Mouse (Mus musculus): ENCODE results near the gene Pdzk1ip1. TPM values are rescaled to one million over a fixed set of nuclear protein-coding genes. Genes with fewer than 3 reads are reported as not detected.

Pdzk1ip1 gene
- polyA plus RNA-seq, 1 experiment from 2014 or later, result 8.6 TPM

GRCm38 (mm10) chr4:115079821-115080349 is 8.6 kb upstream of the Pdzk1ip1 start:
- no peaks in the 10 kb centered on the region for H3K9me3 ChIP-seq
- 33% methylated on average over 5 of the region's 5 CpGs for WGBS
- ATAC-seq (ENCODE audit: low FRiP score, low read depth), result no peak
- H3K36me3 ChIP-seq, result no peaks in the 10 kb centered on the region
- no peak overlapping the region for H3K4me3 ChIP-seq
- peaks cover 6% of the 10 kb centered on the region for H3K27me3 ChIP-seq
- H3K9ac ChIP-seq, result no peak overlapping the region
- H3K4me2 ChIP-seq (replicated peaks), result no peak overlapping the region
- peaks cover 5% of the 10 kb centered on the region; the same call in 1 of the 2 replicates for H3K4me1 ChIP-seq
- no peak overlapping the region for H3K27ac ChIP-seq

- H3K4me1 ChIP-seq, result peaks cover 5% of the 10 kb centered on the region; the same call in 1 of the 2 replicates
- no peak overlapping the region for H3K27ac ChIP-seq
- H3K27me3 ChIP-seq, result peaks cover 28% of the 10 kb centered on the region
- 82% methylated on average over 3 of the region's 3 CpGs for WGBS
- ATAC-seq (ENCODE audit: low FRiP score, low read depth), result no peak
- no peak overlapping the region for H3K4me2 ChIP-seq (replicated peaks)
- H3K9ac ChIP-seq, result no peak overlapping the region
- no peaks in the 10 kb centered on the region for H3K36me3 ChIP-seq
- no peaks in the 10 kb centered on the region for H3K9me3 ChIP-seq
- no peak overlapping the region for H3K4me3 ChIP-seq
Observed at GRCm38 (mm10) chr4:115083031-115083430, 5.5 kb upstream of the Pdzk1ip1 start.

DNA sequence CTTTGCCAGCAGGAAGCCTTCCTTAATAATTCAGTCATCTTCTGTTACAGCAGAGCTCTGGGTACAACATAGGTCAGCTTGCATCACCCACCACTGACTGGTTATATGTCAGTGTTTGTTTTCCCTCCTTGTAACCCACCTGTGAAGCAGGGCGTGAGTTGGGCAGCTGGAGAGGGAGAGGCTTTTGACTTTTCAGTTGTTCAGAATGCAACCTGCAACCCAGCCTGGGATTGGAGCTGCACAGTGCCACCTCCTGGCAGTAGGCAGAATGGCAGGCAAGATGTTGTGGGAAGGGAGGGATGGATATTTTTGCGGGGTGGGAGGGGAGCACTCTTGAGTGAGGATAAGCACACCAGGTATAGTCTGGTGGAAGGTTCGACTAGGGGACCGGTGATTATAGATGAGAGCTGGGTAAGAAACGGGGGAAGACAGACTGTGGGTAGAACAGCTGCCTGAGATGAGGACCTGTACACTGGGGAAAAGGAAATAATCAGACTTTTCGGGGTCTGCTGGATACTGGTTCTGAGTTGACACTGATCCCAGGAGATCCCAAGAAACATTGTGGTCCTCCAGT is 2.9 kb upstream of the Pdzk1ip1 start:
- H3K36me3 ChIP-seq, result no peaks in the 10 kb centered on the region
- no peaks in the 10 kb centered on the region for H3K9me3 ChIP-seq
- no peak overlapping the region for H3K4me2 ChIP-seq (replicated peaks)
- H3K4me1 ChIP-seq, result no peaks in the 10 kb centered on the region
- ATAC-seq (ENCODE audit: low FRiP score, low read depth), result no peak
- H3K4me3 ChIP-seq, result no peak overlapping the region
- H3K27ac ChIP-seq, result no peak overlapping the region
- H3K27me3 ChIP-seq, result peaks cover 53% of the 10 kb centered on the region
- H3K9ac ChIP-seq, result no peak overlapping the region
- 21% methylated on average over 6 of the region's 6 CpGs for WGBS

DNA sequence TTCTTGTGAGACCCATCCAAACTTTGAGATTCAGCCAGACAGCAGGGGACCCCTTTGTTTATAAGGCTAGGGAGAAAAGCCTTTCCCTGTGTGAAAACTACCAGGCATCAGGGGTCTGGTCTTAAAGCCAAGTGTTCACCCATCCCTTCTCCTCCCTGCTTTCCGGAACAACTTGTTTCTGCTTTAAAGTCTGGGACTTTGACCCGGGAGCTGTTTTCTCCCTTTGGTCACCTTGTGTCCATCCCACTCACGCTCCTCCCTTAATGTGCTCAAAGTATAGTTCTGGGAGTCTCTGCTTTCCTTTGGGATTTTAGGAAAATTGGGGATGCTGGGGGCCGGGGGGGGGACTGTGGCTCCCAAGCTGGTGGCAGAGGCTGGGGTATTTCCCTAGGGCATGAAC is 2.3 kb upstream of the Pdzk1ip1 start:
- H3K27me3 ChIP-seq, result peaks cover 57% of the 10 kb centered on the region
- H3K36me3 ChIP-seq, result no peaks in the 10 kb centered on the region
- H3K4me3 ChIP-seq, result no peak overlapping the region
- H3K9me3 ChIP-seq, result no peaks in the 10 kb centered on the region
- H3K9ac ChIP-seq, result no peak overlapping the region
- H3K4me1 ChIP-seq, result no peaks in the 10 kb centered on the region
- no peak overlapping the region for H3K27ac ChIP-seq
- no peak for ATAC-seq (ENCODE audit: low FRiP score, low read depth)
- H3K4me2 ChIP-seq (replicated peaks), result no peak overlapping the region
- 67% methylated on average over 4 of the region's 4 CpGs for WGBS

DNA sequence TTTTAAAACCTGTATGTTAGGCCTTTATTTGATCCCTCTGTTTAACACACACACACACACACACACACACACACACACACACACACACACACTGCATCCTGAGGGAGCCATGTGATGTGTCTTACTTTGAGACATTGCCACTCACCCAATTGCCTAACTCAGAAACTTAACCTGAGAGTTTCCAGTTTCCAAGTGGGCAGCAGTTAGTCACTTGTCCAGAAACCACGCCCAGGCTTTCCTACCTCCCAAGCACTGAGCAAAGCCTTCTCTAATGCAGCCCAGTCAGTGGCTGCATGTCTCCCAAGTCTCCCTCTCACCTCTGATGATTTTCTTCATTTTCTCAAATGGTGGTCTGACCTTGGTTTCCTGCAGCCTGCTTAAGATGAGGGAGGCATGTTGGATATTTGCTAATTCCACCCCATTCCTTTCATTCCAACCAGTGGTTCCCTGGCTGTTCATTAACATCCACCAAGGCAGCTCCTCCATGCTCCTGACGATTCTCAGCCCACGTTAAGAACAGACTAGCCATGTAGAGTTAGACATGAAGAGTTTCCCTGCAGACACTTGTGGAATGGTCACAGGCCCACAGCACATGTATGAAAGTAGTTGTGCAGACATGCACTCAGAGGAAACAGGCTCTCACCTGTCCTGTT is 1.6 kb upstream of the Pdzk1ip1 start:
- Histone ChIP-seq H3K4me2 (replicated peaks) (no peak overlapping the region), H3K4me1 (no peaks in the 10 kb centered on the region), H3K9ac (no peak overlapping the region), H3K9me3 (no peaks in the 10 kb centered on the region), H3K4me3 (no peak overlapping the region), H3K27me3 (peaks cover 60% of the 10 kb centered on the region), H3K36me3 (no peaks in the 10 kb centered on the region), H3K27ac (no peak overlapping the region)
- no peak for ATAC-seq (ENCODE audit: low FRiP score, low read depth)
- WGBS, result 57% methylated on average over 3 of the region's 3 CpGs

DNA sequence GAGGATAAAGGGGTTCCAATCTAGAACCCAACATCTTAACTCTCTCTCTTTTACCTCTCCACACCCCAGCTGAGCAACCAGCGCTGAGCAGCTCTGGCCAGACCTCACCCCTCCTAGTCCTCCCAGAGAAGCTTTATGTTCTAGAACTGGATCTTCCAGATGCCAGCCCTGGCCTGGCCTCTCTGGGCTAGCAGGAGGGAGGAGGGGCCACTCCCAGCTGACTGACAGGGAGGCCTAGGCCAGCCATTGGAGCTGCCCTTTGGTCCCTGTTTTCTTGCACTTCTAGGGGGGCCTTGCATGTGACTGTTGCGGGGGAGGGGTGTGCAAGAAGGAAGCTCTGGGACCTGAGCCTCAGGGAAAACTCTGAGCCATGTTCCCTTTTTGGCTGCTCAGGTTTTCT is 2.1 kb downstream of the Pdzk1ip1 start:
- Histone ChIP-seq H3K27ac (no peak overlapping the region), H3K27me3 (peaks cover 88% of the 10 kb centered on the region), H3K9ac (no peak overlapping the region), H3K9me3 (no peaks in the 10 kb centered on the region), H3K4me1 (peaks cover 2% of the 10 kb centered on the region), H3K4me3 (no peak overlapping the region), H3K36me3 (no peaks in the 10 kb centered on the region), H3K4me2 (replicated peaks) (no peak overlapping the region)
- no peak for ATAC-seq (ENCODE audit: low FRiP score, low read depth)
- 50% methylated on average over 2 of the region's 2 CpGs for WGBS

DNA sequence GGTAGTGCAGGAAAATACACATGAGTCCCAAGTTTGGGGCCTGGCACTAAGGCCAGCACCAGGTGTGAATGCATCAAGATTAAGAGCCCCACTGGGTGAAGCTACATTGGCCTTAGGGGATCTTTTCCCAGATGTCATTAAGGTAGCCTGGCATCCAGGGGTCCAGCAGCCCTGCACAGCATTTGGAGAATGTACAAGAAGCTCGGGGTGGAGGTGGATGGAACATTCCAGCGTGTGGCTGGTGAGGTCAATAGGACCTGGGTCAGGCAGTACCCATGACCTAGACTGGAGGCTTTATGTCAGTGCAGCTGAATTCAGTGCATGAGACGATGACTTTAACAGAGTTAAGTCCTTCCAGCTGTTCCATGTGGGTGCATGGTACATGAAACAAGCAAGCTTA is 3.3 kb downstream of the Pdzk1ip1 start:
- H3K4me1 ChIP-seq, result peaks cover 14% of the 10 kb centered on the region
- no peak overlapping the region for H3K27ac ChIP-seq
- H3K4me3 ChIP-seq, result no peak overlapping the region
- H3K27me3 ChIP-seq, result peaks cover 93% of the 10 kb centered on the region
- ATAC-seq (ENCODE audit: low FRiP score, low read depth), result no peak
- H3K9ac ChIP-seq, result no peak overlapping the region
- no peaks in the 10 kb centered on the region for H3K36me3 ChIP-seq
- no peak overlapping the region for H3K4me2 ChIP-seq (replicated peaks)
- 63% methylated on average over 3 of the region's 3 CpGs for WGBS
- no peaks in the 10 kb centered on the region for H3K9me3 ChIP-seq

GRCm38 (mm10) chr4:115093331-115093864 is 4.9 kb downstream of the Pdzk1ip1 start:
- Histone ChIP-seq H3K4me3 (no peak overlapping the region), H3K4me2 (replicated peaks) (no peak overlapping the region), H3K9ac (no peak overlapping the region), H3K27ac (no peak overlapping the region), H3K36me3 (no peaks in the 10 kb centered on the region), H3K9me3 (no peaks in the 10 kb centered on the region), H3K27me3 (peaks cover 91% of the 10 kb centered on the region), H3K4me1 (peaks cover 17% of the 10 kb centered on the region)
- ATAC-seq (ENCODE audit: low FRiP score, low read depth), result no peak
- WGBS, result 85% methylated on average over 4 of the region's 4 CpGs

- 90% methylated on average over 2 of the region's 2 CpGs for WGBS
- Histone ChIP-seq H3K27me3 (peaks cover 88% of the 10 kb centered on the region), H3K4me3 (no peak overlapping the region), H3K9ac (no peak overlapping the region), H3K27ac (no peak overlapping the region), H3K9me3 (no peaks in the 10 kb centered on the region), H3K4me1 (peaks cover 17% of the 10 kb centered on the region), H3K36me3 (no peaks in the 10 kb centered on the region), H3K4me2 (replicated peaks) (no peak overlapping the region)
- no peak for ATAC-seq (ENCODE audit: low FRiP score, low read depth)
Observed at GRCm38 (mm10) chr4:115094056-115094455, 5.5 kb downstream of the Pdzk1ip1 start.

DNA sequence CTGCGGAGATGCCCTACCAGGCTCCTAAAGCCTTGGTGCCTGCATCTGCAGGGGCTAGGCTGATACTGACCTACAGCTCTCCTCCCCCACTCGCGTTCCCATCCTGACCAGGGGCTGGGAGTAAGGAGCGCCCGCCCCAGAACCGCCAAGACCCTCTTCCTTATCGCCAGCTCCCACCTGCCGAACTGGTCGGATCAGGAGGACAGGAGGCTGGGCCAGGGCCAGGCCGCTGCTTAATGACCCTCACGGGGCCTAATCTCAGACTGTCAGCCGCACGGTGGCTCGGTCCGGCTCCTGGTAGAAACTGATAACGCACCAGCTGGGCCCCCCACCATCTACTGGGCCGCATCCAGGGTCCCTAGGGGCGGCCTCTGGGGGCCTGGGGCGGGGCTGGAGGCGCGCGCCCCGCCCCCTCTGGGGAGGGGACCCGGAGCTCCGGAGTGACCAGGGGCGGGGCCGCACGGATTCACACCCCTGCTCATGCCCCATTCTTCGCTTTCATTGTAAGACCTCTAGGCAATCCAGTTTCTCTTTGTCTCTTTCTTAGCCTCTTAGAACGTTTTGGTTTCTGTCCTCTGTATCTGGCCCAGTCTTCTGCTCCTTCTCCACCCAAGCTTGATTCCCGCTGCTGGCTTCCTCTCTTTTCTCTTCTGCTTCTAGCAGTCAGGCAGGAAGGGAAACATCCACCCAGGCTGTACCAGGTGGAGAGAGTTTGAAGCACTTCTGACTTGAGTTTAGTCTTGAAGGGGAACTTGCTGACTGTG is 7.3 kb downstream of the Pdzk1ip1 start:
- ATAC-seq (ENCODE audit: low FRiP score, low read depth), result peak; percentile 52
- WGBS, result 1% methylated on average over 31 of the region's 31 CpGs
- peaks cover 80% of the 10 kb centered on the region for H3K27me3 ChIP-seq

DNA sequence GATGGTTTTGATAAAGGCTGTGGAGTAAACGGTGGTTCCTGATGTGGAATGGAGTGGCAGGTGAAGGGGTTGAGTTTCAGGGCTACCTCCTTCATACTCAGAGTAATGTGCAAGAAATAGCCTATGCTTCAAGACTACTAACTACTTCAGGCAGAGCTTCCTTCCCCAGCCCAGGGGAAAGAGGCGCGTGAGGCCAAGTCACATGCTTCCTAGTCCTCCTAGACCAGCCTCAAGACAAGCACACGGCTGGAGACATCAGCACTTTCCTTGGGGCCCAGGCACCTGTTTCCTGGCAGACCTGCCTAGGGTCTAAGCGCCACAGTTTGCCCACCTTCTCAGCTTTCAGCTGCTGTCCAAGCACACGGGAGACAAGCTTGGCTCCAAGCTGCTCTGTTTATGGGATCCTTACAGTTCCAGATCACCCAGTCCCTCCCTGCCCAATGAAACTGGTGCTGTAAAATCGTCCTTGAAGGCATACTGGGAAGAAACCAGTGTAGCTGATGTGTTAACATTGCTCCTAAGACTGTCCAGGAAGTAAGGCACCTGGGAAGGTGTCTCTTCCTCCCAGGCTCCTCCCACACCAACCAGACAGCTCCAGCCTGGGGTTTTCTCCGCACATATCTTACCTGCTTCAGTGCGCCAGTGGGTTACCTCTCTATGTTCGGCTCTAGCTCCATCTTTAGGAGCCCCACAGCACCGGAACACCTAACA is 8.1 kb downstream of the Pdzk1ip1 start:
- H3K4me1 ChIP-seq, result peaks cover 17% of the 10 kb centered on the region
- H3K9ac ChIP-seq, result no peak overlapping the region
- peak overlapping the region; percentile 72 for H3K4me2 ChIP-seq (replicated peaks)
- ATAC-seq (ENCODE audit: low FRiP score, low read depth), result peak; percentile 40; the same call in 1 of the 2 replicates
- H3K27ac ChIP-seq, result no peak overlapping the region
- peaks cover 81% of the 10 kb centered on the region for H3K27me3 ChIP-seq
- 12% methylated on average over 11 of the region's 11 CpGs for WGBS
- H3K9me3 ChIP-seq, result no peaks in the 10 kb centered on the region
- H3K4me3 ChIP-seq, result peak overlapping the region; percentile 40; the same call in 1 of the 2 replicates
- H3K36me3 ChIP-seq, result no peaks in the 10 kb centered on the region

More for the DNA sequence above, 7.3 kb downstream of the Pdzk1ip1 start:
- no peaks in the 10 kb centered on the region for H3K36me3 ChIP-seq
- peak overlapping the region; percentile 72 for H3K4me2 ChIP-seq (replicated peaks)
- peak overlapping the region; percentile 40 for H3K4me3 ChIP-seq
- peak overlapping the region; percentile 54 for H3K9ac ChIP-seq
- H3K4me1 ChIP-seq, result peaks cover 17% of the 10 kb centered on the region
- no peaks in the 10 kb centered on the region for H3K9me3 ChIP-seq
- no peak overlapping the region for H3K27ac ChIP-seq
